Mouse (Mus musculus): ENCODE measurements at regions not wholly inside any gene's neighbourhood (a gene's known extent, or its start where the extent isn't known, plus 50 kb on each side); places are given as distances from the start of the nearest gene placed in this dataset.
"Not testable (repeated sequence)": the region's sequence is repeated elsewhere in the genome, so short reads cannot be mapped to it uniquely, and the experiment has no call there.

- Histone ChIP-seq H3K4me3 (ENCODE audit: insufficient read depth, low read depth, low read length) (no peak overlapping the region), H3K27me3 (replicated peaks; ENCODE audit: control insufficient read depth, insufficient read depth, low read length) (no peaks in the 10 kb centered on the region), H3K36me3 (ENCODE audit: control insufficient read depth, insufficient read depth, low read length) (no peaks in the 10 kb centered on the region), H3K27ac (ENCODE audit: insufficient read depth, low read depth, low read length) (no peak overlapping the region), H3K4me1 (ENCODE audit: control insufficient read depth, insufficient read depth, low read length) (no peaks in the 10 kb centered on the region)
- peak; percentile 76 for DNase-seq
- TF ChIP-seq CTCF (conservative IDR thresholded peaks at IDR 0.05; ENCODE audit: insufficient read depth, insufficient read length, low read depth, low read length) (peak; percentile 99), POLR2A (IDR thresholded peaks at IDR 0.05; ENCODE audit: low read depth, low read length) (no peak)
- 2% methylated on average over 10 of the region's 10 CpGs for WGBS
Observed at GRCm38 (mm10) chr6:5589635-5590034, 93.5 kb upstream of the Pdk4 start.

DNA sequence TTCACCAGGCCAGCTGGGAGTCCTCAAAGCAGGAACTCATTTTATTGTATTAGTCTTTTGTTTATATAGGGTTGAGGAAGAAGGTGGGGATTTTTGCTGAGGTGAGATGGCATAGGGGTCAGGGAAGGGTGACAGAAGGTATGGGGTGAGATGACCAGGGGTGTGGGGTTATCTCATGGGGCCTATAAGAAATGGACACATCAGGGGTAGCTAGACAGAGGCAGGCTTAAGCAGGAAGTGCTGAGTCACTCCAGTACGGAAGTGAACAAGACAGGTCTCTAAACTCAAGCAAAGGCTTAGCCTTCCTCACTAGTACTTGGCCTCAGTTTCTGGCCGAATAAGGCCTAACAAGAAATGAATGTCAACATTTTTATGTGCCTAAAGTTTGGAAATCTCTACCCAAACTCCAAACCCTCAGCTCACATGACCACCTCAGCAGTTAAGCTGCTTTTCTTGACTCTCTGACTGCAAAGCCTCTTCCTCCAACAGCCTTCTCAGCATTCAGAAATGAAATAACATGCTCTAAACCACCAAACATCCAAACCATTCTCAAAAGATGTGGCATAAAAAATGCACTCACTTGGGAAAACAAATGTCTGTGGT lies 86.9 kb upstream of the Pdk4 start:
- H3K27ac ChIP-seq (ENCODE audit: insufficient read depth, low read depth, low read length) = no peak overlapping the region
- no peak for TF ChIP-seq POLR2A (IDR thresholded peaks at IDR 0.05; ENCODE audit: low read depth, low read length)
- no peak for TF ChIP-seq CTCF (conservative IDR thresholded peaks at IDR 0.05; ENCODE audit: insufficient read depth, insufficient read length, low read depth, low read length)
- WGBS = 69% methylated on average over 2 of the region's 2 CpGs

GRCm38 (mm10) chr6:5576891-5577290 lies 80.8 kb upstream of the Pdk4 start:
- 86% methylated on average over 2 of the region's 2 CpGs for WGBS
- not testable (repeated sequence) for DNase-seq; H3K36me3 ChIP-seq (ENCODE audit: control insufficient read depth, insufficient read depth, low read length)

More for the DNA sequence above, 86.9 kb upstream of the Pdk4 start:
- no peak for DNase-seq
- no peak overlapping the region for H3K4me3 ChIP-seq (ENCODE audit: insufficient read depth, low read depth, low read length)
- no peaks in the 10 kb centered on the region for H3K4me1 ChIP-seq (ENCODE audit: control insufficient read depth, insufficient read depth, low read length)
- no peaks in the 10 kb centered on the region for H3K27me3 ChIP-seq (replicated peaks; ENCODE audit: control insufficient read depth, insufficient read depth, low read length)
- H3K36me3 ChIP-seq (ENCODE audit: control insufficient read depth, insufficient read depth, low read length) = no peaks in the 10 kb centered on the region

GRCm38 (mm10) chr6:5566582-5566981 lies 70.5 kb upstream of the Pdk4 start:
- 79% methylated on average over 5 of the region's 5 CpGs for WGBS
- Histone ChIP-seq H3K27me3 (replicated peaks; ENCODE audit: control insufficient read depth, insufficient read depth, low read length) (no peaks in the 10 kb centered on the region), H3K36me3 (ENCODE audit: control insufficient read depth, insufficient read depth, low read length) (no peaks in the 10 kb centered on the region), H3K4me1 (ENCODE audit: control insufficient read depth, insufficient read depth, low read length) (no peaks in the 10 kb centered on the region), H3K27ac (ENCODE audit: insufficient read depth, low read depth, low read length) (no peak overlapping the region), H3K4me3 (ENCODE audit: insufficient read depth, low read depth, low read length) (no peak overlapping the region)
- DNase-seq = no peak
- TF ChIP-seq CTCF (conservative IDR thresholded peaks at IDR 0.05; ENCODE audit: insufficient read depth, insufficient read length, low read depth, low read length) = no peak
- no peak for TF ChIP-seq POLR2A (IDR thresholded peaks at IDR 0.05; ENCODE audit: low read depth, low read length)

More at GRCm38 (mm10) chr6:5576891-5577290, 80.8 kb upstream of the Pdk4 start:
- not testable (repeated sequence) for H3K4me1 ChIP-seq (ENCODE audit: control insufficient read depth, insufficient read depth, low read length); H3K4me3 ChIP-seq (ENCODE audit: insufficient read depth, low read depth, low read length); H3K27me3 ChIP-seq (replicated peaks; ENCODE audit: control insufficient read depth, insufficient read depth, low read length); H3K27ac ChIP-seq (ENCODE audit: insufficient read depth, low read depth, low read length)

DNA sequence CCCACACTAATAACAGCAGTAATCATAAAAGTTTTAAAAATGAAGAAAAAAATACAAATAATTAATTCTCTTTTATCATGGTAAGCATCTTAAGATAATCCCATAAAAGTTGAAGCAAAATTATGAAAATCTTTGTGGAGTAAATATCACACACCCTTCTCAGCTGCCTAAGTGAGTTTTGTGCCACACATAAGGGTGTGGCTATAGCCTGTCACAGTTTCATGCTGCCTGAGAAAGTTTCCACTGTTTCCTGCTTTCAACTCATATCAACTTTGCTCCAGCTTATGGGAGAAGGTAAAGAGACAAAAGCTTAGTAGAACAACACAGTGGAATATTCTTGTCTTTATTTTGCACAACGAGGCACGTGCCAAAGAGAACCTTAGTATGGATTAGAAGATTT lies 68.9 kb upstream of the Pdk4 start:
- DNase-seq = no peak
- Histone ChIP-seq H3K36me3 (ENCODE audit: control insufficient read depth, insufficient read depth, low read length) (no peaks in the 10 kb centered on the region), H3K4me1 (ENCODE audit: control insufficient read depth, insufficient read depth, low read length) (no peaks in the 10 kb centered on the region), H3K27me3 (replicated peaks; ENCODE audit: control insufficient read depth, insufficient read depth, low read length) (no peaks in the 10 kb centered on the region), H3K27ac (ENCODE audit: insufficient read depth, low read depth, low read length) (no peak overlapping the region), H3K4me3 (ENCODE audit: insufficient read depth, low read depth, low read length) (no peak overlapping the region)
- no peak for TF ChIP-seq POLR2A (IDR thresholded peaks at IDR 0.05; ENCODE audit: low read depth, low read length)
- TF ChIP-seq CTCF (conservative IDR thresholded peaks at IDR 0.05; ENCODE audit: insufficient read depth, insufficient read length, low read depth, low read length) = no peak
- 86% methylated on average over 2 of the region's 2 CpGs for WGBS

DNA sequence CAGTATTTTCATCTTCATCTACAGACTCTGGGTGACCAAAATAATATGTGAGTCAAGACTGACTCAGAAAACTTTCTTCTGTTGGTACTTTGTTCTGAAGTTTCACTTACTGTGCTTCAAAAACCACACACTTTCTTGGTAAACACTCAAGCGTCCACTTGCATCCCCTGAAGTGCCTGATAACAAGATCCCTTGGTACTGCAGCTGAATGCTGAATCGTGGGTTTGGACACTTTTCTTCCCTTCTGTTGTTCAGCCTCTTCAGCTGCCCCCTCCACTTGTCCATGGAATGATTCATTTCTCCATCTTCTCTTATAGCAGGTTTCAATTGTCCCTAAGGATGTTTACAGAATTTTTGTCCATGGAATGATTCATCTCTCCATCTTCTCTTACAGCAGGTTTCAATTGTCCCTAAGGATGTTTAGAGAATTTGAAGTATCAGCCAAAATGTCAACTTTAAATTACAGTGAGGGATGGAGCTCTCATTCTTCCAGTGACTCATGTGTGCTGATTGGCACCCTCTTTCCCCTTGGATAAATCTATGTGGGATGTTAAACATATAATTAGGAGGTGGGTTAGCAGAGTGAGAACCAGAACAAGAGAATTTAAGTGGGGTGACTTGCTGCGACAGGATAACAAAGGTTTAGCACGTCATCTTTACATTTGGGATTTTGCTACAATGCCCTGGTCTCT lies 57.7 kb upstream of the Pdk4 start:
- Histone ChIP-seq H3K27ac (ENCODE audit: insufficient read depth, low read depth, low read length) (no peak overlapping the region), H3K36me3 (ENCODE audit: control insufficient read depth, insufficient read depth, low read length) (no peaks in the 10 kb centered on the region), H3K4me3 (ENCODE audit: insufficient read depth, low read depth, low read length) (no peak overlapping the region), H3K4me1 (ENCODE audit: control insufficient read depth, insufficient read depth, low read length) (no peaks in the 10 kb centered on the region), H3K27me3 (replicated peaks; ENCODE audit: control insufficient read depth, insufficient read depth, low read length) (no peaks in the 10 kb centered on the region)
- DNase-seq = no peak
- no peak for TF ChIP-seq CTCF (conservative IDR thresholded peaks at IDR 0.05; ENCODE audit: insufficient read depth, insufficient read length, low read depth, low read length)
- no peak for TF ChIP-seq POLR2A (IDR thresholded peaks at IDR 0.05; ENCODE audit: low read depth, low read length)
- 76% methylated on average over 4 of the region's 4 CpGs for WGBS

- no peak overlapping the region for H3K4me3 ChIP-seq (ENCODE audit: insufficient read depth, low read depth, low read length)
- 47% methylated on average over 1 of the region's 1 CpGs for WGBS
- H3K27ac ChIP-seq (ENCODE audit: insufficient read depth, low read depth, low read length) = no peak overlapping the region
- no peak for TF ChIP-seq CTCF (conservative IDR thresholded peaks at IDR 0.05; ENCODE audit: insufficient read depth, insufficient read length, low read depth, low read length)
- no peak for TF ChIP-seq POLR2A (IDR thresholded peaks at IDR 0.05; ENCODE audit: low read depth, low read length)
- H3K36me3 ChIP-seq (ENCODE audit: control insufficient read depth, insufficient read depth, low read length) = no peaks in the 10 kb centered on the region
- no peak for DNase-seq
- H3K27me3 ChIP-seq (replicated peaks; ENCODE audit: control insufficient read depth, insufficient read depth, low read length) = no peaks in the 10 kb centered on the region
- no peaks in the 10 kb centered on the region for H3K4me1 ChIP-seq (ENCODE audit: control insufficient read depth, insufficient read depth, low read length)
Observed at GRCm38 (mm10) chr6:5550067-5550466, 54.0 kb upstream of the Pdk4 start.
